Mouse (Mus musculus) kidney, embryonic 14.5 days (tissue): ENCODE results near the gene Iqcd. TPM values are rescaled to one million over a fixed set of nuclear protein-coding genes. Genes with fewer than 3 reads are reported as not detected.

ENCODE experiments used
- ATAC-seq: fragments of 200-750 bp; cut with Nextera tagmentation; 2 replicates; pipeline ENCODE4 v1.8.0; 2017; ENCODE audit warnings: moderate number of reproducible peaks, mild to moderate bottlenecking, moderate TSS enrichment, moderate library complexity; ENCODE audit not compliant: low FRiP score, low TSS enrichment
- H3K27ac ChIP-seq: fragments of 300-500 bp; sonication (generic); 2 replicates; pipeline ENCODE4 v1.5.1; 2014; ENCODE audit warnings: low read depth, mild to moderate bottlenecking, low read length, moderate library complexity, mixed read lengths
- H3K27me3 ChIP-seq: fragments of 300-500 bp; sonication (generic); 2 replicates; pipeline ENCODE4 v1.6.1; 2014; ENCODE audit warnings: mild to moderate bottlenecking, low read length; ENCODE audit not compliant: control insufficient read depth, insufficient read depth
- H3K36me3 ChIP-seq: fragments of 300-500 bp; sonication (generic); 2 replicates; pipeline ENCODE4 v1.6.1; 2014; ENCODE audit warnings: low read length, mixed read lengths; ENCODE audit not compliant: control insufficient read depth, insufficient read depth
- H3K4me1 ChIP-seq: fragments of 300-500 bp; sonication (generic); 2 replicates; pipeline ENCODE4 v1.6.1; 2014; ENCODE audit warnings: low read length, mixed read lengths; ENCODE audit not compliant: control insufficient read depth, insufficient read depth
- H3K4me2 ChIP-seq: fragments of 300-500 bp; sonication (generic); replicated peaks from 2 replicates; pipeline ENCODE4 v1.6.1; 2014; ENCODE audit warnings: low read depth, mild to moderate bottlenecking, low read length
- H3K4me3 ChIP-seq: fragments of 300-500 bp; sonication (generic); 2 replicates; pipeline ENCODE4 v1.5.1; 2014; ENCODE audit warnings: mild to moderate bottlenecking, low read length
- H3K9ac ChIP-seq: fragments of 300-500 bp; sonication (generic); 2 replicates; pipeline ENCODE4 v1.6.1; 2014; ENCODE audit warnings: low read depth, mild to moderate bottlenecking, low read length, moderate library complexity
- H3K9me3 ChIP-seq: fragments of 300-500 bp; sonication (generic); 2 replicates; pipeline ENCODE4 v1.6.1; 2016; ENCODE audit warnings: low read length; ENCODE audit not compliant: control insufficient read depth
- WGBS: fragments of 180-500 bp; shearing (Covaris S2); extraction: QIAGEN DNeasy Blood & Tissue Kit; methylation state at CpG from one replicate; pipeline ENCODE4 v1.1.7; 2014; 5-methylcytosine and 5-hydroxymethylcytosine counted together
- polyA plus RNA-seq: library from polyadenylated mRNA; unstranded; fragments of >200 nt; fragmentation: Nextera tagmentation; extraction: Ambion mirVana; gene quantifications from 2 replicates; pipeline ENCODE4 v1.2.1, GENCODE M21; 2014

The Iqcd gene
- polyA plus RNA-seq, 1 experiment from 2014 or later, result 1.4 TPM

DNA sequence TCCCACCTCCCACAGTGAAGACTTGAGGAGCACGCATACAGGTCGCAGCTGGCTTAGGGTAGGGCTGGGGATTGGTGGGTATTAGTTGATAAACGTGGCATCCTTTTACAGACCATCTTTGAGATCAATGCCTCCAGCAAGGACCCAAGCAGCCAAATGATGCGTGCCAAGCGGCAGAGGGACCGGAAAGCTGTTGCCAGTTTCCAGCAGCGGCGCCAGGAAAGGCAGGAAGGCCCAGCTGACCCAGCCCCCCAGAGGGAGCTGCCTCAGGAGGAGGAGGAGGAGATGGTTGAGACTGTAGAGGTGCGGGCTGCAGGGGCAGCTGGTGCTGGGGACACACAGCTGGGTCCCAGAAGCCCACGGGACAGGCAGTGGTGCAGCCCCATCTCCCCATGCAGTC lies 35.6 kb downstream of the Iqcd start:
- Histone ChIP-seq H3K27ac (no peak overlapping the region), H3K4me1 (no peaks in the 10 kb centered on the region), H3K4me3 (no peak overlapping the region), H3K36me3 (peaks cover 81% of the 10 kb centered on the region), H3K9ac (no peak overlapping the region), H3K27me3 (no peaks in the 10 kb centered on the region), H3K9me3 (no peaks in the 10 kb centered on the region), H3K4me2 (no peak overlapping the region)
- 94% methylated on average over 10 of the region's 10 CpGs for WGBS
- no peak for ATAC-seq

DNA sequence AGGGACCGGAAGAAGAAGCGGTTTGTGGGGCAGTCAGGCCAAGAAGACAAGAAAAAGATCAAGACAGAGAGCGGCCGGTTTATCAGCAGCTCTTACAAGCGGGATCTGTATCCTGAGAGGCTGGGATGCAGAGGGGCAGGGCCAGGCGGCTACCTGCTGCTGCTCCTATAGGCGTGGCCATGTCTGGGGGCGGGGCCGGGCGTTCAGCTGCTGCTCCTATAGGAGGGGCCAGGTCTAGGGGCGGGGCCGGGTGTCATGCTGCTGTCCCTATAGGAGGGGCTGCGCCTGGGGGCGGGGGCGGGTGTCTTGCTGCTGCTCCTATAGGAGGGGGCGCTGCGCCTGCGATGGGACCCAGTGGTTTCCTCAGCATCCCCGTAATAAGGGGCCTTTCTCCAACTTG lies 37.6 kb downstream of the Iqcd start:
- 34% methylated on average over 19 of the region's 19 CpGs for WGBS
- ATAC-seq, result peak; percentile 67
- Histone ChIP-seq H3K36me3 (peaks cover 61% of the 10 kb centered on the region), H3K27me3 (no peaks in the 10 kb centered on the region), H3K4me3 (no peak overlapping the region), H3K4me2 (no peak overlapping the region), H3K27ac (no peak overlapping the region), H3K4me1 (no peaks in the 10 kb centered on the region), H3K9ac (no peak overlapping the region), H3K9me3 (no peaks in the 10 kb centered on the region)

DNA sequence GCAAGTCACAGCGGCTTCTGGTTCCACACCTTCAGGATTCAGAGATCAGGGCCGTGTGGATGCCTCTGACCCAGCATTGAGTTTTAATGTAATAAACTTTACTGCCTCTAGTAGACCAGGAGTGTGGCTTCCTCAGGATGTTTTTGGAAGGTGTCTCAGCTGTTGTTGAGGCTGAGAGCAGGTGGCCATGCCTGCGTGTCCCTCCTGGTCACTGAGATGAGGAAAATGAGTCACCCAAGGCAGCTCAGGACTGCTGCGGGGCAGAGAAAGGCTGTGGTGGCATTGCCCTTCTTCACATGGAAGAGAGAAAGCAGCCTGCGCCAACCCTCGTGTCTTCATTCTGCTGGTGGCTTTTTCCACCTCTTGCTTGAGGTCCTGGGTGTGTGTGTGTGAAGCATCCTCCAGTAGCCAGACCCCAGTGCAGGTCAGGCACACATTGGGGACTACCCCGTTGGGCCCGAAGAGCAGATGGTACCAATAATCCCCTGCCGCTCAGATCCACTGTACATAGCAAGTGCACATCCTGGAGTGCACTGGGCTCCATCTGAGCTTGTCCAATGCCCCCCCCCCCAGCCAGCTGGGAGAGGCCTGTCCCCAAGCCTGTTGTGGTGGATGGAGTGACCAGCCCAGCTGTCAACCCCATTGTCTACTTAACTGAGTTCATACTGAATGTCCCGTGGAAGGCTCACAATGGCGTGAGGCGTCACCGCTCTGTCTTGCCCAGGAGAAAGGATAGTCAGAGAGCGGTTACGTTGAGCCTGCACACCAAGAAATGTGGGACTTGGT lies 38.9 kb downstream of the Iqcd start:
- no peak for ATAC-seq
- Histone ChIP-seq H3K27me3 (no peaks in the 10 kb centered on the region), H3K36me3 (peaks cover 50% of the 10 kb centered on the region), H3K9me3 (peaks cover 4% of the 10 kb centered on the region; the same call in 1 of the 2 replicates), H3K27ac (no peak overlapping the region), H3K4me3 (no peak overlapping the region), H3K4me1 (no peaks in the 10 kb centered on the region), H3K9ac (no peak overlapping the region), H3K4me2 (no peak overlapping the region)
- 91% methylated on average over 15 of the region's 15 CpGs for WGBS

DNA sequence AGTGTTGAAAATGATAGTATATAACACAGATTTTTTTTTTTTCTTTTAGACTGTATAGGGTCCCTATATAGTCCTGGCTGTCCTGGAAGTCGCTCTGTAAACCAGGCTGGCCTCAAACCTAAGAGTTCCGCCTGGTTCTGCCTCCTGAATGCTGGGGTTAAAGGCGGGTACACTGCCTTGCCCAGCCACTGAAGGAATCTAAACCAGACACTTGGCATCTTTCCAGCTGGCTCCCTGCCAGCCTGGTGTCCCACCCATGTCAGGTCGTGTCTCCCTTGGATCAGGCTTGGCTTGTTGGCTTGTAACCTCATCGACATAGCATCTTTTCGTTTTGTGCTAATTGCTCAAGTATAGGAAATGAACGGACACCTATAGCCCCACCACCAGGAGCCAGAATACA lies 39.8 kb downstream of the Iqcd start:
- H3K36me3 ChIP-seq, result peaks cover 41% of the 10 kb centered on the region
- no peaks in the 10 kb centered on the region for H3K27me3 ChIP-seq
- WGBS, result 70% methylated on average over 7 of the region's 7 CpGs
- no peak overlapping the region for H3K4me3 ChIP-seq
- H3K9me3 ChIP-seq, result peaks cover 4% of the 10 kb centered on the region; the same call in 1 of the 2 replicates
- no peaks in the 10 kb centered on the region for H3K4me1 ChIP-seq
- no peak overlapping the region for H3K27ac ChIP-seq
- H3K4me2 ChIP-seq, result no peak overlapping the region
- ATAC-seq, result no peak
- H3K9ac ChIP-seq, result no peak overlapping the region

DNA sequence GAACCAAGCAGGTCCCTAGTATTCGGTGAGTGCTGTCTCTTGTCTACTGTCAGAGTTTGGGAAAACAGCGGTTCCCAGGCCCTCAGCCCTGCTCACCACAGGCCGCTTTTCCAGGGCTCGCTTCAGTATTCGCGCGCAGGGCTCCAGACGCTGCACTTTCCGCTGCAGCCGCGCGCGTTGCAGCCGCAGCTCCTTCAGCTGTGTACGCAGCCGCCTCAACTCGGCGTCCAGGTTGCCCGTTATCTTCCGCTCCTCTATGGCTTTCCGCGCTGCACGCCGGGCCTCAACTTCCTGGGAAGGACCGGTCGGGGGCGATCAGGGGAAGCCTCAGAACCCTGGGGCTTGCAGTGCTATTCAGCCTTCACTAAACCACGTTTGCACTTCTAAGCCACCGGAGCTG lies 42.3 kb downstream of the Iqcd start:
- Histone ChIP-seq H3K9me3 (peaks cover 4% of the 10 kb centered on the region; the same call in 1 of the 2 replicates), H3K4me2 (peak overlapping the region; percentile 40), H3K4me1 (no peaks in the 10 kb centered on the region), H3K4me3 (peak overlapping the region; percentile 11; the same call in 1 of the 2 replicates), H3K36me3 (peaks cover 17% of the 10 kb centered on the region), H3K27me3 (no peaks in the 10 kb centered on the region), H3K27ac (no peak overlapping the region), H3K9ac (no peak overlapping the region)
- WGBS, result 7% methylated on average over 29 of the region's 29 CpGs
- no peak for ATAC-seq

DNA sequence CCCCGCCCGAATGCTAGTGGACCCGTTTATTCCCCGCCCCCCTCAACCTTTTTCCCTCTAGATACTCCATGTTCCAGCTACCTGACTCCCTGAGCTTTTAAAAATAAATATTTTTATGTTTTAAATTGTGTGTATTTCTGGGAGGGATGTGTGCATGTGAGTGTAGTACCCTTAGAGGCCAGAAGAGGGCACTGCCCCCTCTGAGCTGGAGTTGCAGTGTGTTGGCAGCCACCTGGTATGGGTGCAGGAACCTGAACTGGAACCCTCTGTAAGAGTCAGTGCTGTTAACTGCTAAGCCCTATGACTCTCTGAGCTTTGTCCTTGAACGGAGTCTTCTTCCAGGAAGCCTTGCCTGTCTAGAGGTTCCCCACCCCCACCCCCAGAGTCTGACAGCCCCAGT lies 43.1 kb downstream of the Iqcd start:
- H3K4me2 ChIP-seq, result no peak overlapping the region
- H3K4me3 ChIP-seq, result no peak overlapping the region
- ATAC-seq, result no peak

DNA sequence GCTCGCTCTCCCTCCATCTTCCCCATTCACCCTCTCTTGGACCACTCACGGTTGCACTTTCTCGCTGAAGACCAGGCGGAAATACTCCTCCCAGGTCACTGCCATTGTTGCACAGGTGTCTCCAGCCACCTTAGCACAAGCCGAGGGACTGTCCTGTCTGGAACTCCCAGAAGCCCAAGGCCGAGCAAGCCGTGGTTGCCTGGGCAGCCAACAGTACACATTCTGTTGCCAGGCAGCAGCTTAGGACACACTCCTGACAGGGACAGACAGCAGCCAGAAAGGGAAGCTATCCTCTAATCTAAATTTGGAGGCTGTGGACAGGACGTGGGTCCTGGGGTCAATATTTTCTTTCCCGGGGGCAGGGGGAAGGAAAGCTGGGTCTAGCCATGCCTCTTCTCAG lies 45.3 kb downstream of the Iqcd start, which contains the start of gene Cfap73:
Gene Cfap73, minus strand, starts transcription at position 105 of the 400 bp plus-strand sequence.
- Histone ChIP-seq H3K4me3 (no peak within 1 kb of the TSS), H3K9ac (no peak within 1 kb of the TSS), H3K4me2 (no peak within 1 kb of the TSS), H3K27ac (no peak within 1 kb of the TSS), H3K27me3 (no peaks in the 10 kb centered on the region), H3K4me1 (no peaks in the 10 kb centered on the region), H3K36me3 (no peaks in the 10 kb centered on the region), H3K9me3 (peaks cover 4% of the 10 kb centered on the region; the same call in 1 of the 2 replicates)
- WGBS, result 56% methylated on average over 9 of the region's 9 CpGs
- no peak for ATAC-seq

More for the DNA sequence above, 43.1 kb downstream of the Iqcd start:
- Histone ChIP-seq H3K27me3 (no peaks in the 10 kb centered on the region), H3K27ac (no peak overlapping the region), H3K9ac (no peak overlapping the region), H3K9me3 (peaks cover 4% of the 10 kb centered on the region; the same call in 1 of the 2 replicates), H3K36me3 (peaks cover 13% of the 10 kb centered on the region), H3K4me1 (no peaks in the 10 kb centered on the region)
- WGBS, result 88% methylated on average over 5 of the region's 5 CpGs

DNA sequence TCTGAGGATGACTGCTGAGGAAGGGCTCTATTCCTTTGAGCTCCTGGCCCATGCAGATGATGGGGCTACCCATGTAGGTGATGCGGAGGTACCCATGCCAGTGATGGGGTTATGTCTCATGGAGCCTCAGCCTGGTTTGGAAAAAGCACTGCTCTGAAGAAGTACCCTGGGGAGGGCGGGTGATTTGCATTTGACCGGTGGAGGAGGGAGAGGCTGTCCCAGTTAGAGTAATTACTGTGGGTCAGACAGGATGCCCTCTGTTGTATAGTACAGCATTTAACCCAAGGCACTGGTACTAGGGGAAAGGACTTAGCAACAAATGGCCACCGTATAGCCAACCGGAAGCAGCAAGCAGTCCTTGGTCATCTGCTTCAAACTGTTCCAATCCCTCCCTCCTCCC lies 46.0 kb downstream of the Iqcd start:
- Histone ChIP-seq H3K4me1 (no peaks in the 10 kb centered on the region), H3K27me3 (no peaks in the 10 kb centered on the region), H3K9me3 (peaks cover 4% of the 10 kb centered on the region; the same call in 1 of the 2 replicates), H3K9ac (no peak overlapping the region), H3K4me3 (no peak overlapping the region), H3K36me3 (no peaks in the 10 kb centered on the region), H3K27ac (no peak overlapping the region), H3K4me2 (no peak overlapping the region)
- ATAC-seq, result no peak
- 28% methylated on average over 5 of the region's 5 CpGs for WGBS

DNA sequence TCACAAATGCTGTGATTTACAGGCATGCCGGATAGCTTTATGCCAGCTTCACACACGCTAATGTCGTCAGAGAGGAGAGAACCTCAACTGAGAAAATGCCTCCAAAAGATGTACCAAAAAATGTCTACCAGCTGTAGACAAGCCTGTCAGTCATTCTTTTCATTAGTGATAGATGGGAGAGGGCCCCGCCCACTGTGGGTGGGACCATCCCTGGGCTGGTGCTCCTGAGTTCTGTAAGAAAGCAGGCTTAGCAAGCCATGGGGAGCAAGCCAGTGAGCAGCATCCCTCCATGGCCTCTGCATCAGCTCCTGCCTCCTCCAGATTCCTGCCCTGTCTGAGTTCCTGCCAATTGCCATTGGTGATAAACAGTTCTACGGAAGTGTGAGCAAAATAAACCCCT lies 46.8 kb downstream of the Iqcd start:
- H3K4me1 ChIP-seq, result no peaks in the 10 kb centered on the region
- WGBS, result 79% methylated on average over 5 of the region's 5 CpGs
- no peaks in the 10 kb centered on the region for H3K36me3 ChIP-seq
- no peak overlapping the region for H3K27ac ChIP-seq
- no peak overlapping the region for H3K9ac ChIP-seq
- no peaks in the 10 kb centered on the region for H3K27me3 ChIP-seq
- ATAC-seq, result no peak
- peaks cover 4% of the 10 kb centered on the region; the same call in 1 of the 2 replicates for H3K9me3 ChIP-seq
- no peak overlapping the region for H3K4me2 ChIP-seq
- no peak overlapping the region for H3K4me3 ChIP-seq
